Mouse (Mus musculus): ENCODE measurements around the gene Erbb3.

DNA sequence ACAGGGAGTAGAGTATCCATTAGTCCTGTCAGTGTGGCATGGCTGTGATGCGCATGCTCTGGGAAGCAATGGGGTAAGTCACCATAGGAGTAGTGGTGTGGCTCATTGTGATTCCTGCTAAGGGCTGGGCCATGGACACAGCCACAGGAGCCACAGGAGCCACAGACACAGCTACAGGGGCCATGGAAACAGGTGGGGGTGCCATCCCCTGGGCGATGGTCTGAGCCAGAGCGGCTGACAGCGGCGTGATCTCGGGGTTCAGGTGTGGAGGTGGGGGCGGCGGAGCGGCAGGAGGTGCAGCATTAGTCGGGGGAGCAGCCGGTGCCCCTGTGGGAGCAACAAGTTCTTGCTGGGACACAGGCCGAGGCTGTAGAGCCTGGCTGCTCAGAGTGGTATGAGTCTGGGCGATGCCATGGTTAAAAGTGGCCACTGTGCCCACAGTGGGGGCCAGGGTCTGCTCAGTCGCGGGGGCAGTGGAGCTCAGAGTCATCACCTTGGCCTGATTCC is 45.2 kb downstream of the Erbb3 start:
- TF ChIP-seq CTCF (IDR thresholded peaks at IDR 0.05) = no peak
- TF ChIP-seq EP300 (IDR thresholded peaks at IDR 0.05) = no peak

Measured in lung, postnatal 0 days (tissue).